Mouse (Mus musculus): ENCODE measurements at regions not wholly inside any gene's neighbourhood (a gene's known extent, or its start where the extent isn't known, plus 50 kb on each side); places are given as distances from the start of the nearest gene placed in this dataset.

GRCm38 (mm10) chr16:73217555-73217954, 909.4 kb downstream of the Robo1 start:
- TF ChIP-seq CTCF (IDR thresholded peaks at IDR 0.05; ENCODE audit: extremely low read depth, insufficient read depth, low read length) (no peak), POLR2A (IDR thresholded peaks at IDR 0.05; ENCODE audit: extremely low read depth, insufficient read depth, low read length) (no peak)

Measured in cortical plate, adult 2 months (tissue).